Mouse (Mus musculus) megakaryocyte, embryonic 14.5 days (primary cell): ENCODE data around the gene Pik3c2b.

Experiments
- FLI1 ChIP-seq: IDR thresholded peaks from 2 replicates; pipeline ENCODE4 v1.6.1; 2012; ENCODE audit warnings: low read length, inconsistent platforms, mixed read lengths
- GATA1 ChIP-seq: IDR thresholded peaks from 3 replicates; pipeline ENCODE4 v1.6.1; 2012; ENCODE audit warnings: mixed read lengths, low read length, inconsistent platforms, borderline replicate concordance

GRCm38 (mm10) chr1:133016775-133017428 is 28.6 kb upstream of the Pik3c2b start:
- TF ChIP-seq FLI1 (no peak), GATA1 (no peak)
